Mouse (Mus musculus): ENCODE data around the gene Egfr.
A peak's percentile ranks its signal among the peaks of the same experiment; 100 is the strongest.

Egfr gene

DNA sequence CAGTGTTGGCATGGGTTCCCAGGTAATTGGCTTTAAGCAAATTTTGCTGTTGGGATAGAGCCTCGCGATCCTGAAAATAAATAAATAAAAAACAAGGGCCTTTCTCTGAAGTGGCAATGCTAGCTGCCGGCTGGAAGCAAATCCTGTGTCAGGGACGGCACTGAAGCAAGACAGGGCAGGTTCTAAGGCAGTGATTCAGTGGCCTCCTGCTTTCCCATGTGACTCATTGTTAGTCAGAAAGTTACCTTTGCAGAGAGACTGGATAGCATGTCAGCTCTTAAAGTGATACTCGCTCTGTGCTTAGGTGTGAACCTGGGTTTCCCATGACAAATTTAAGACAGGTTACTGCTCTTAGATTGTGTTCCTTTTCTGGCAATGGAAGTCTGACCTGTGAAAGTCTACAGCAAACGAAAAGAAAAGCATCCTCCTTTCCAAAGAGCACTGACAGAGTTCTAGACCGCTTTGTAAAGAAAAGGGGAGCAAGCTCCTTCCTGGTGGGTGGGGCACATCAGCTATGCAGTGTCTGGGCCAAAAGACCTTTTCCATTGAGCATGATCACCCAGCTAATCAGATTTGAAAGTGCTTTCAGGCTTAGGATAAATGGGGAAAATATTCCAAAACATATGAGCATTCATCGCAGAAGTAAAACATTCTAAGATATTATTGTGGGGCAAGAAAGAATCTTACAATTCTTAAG, 78.7 kb downstream of the Egfr start:
- no peak for DNase-seq

DNA sequence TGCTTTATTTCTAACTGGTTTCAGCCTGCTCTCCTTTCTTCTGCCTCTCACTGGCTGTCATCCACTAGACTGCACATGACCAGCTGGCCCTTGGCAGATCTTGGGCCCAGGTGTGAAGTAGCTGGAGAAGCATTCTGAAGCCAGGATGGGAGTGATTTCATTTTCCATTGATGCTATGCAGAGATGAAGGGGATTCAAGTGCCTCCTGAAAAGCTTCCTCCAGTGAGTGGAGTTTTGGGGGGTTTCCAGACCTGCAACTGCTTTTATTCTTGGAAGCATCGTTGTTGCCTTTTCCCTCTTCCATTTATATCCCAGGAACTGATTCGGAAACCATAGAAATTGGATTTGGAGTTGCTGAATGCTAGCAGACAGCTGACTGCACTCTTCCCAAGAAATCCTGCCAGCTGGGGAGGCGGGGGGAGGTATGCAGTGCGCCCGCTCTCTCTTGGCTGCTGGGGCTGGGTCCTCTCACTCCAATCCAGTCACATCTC, 80.0 kb downstream of the Egfr start:
- DNase-seq: no peak

DNA sequence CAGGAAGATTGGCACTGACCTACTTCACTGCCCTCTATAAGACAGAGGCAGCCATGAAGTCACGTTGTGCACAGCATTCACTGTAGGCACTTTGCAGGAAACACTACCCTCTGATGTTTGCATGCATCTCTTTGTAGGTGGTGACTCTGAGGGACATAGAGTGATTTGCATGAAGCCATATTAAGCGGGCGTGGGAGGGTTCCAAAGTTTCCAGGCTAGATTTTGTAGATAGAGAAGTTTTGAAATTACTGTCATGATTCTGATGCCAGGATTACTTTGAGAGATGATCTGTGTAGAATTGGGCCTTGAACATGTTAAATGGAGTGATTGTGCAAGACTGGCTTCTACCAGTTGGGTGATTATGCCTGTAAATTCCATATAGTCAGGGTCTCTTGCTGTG, 86.8 kb downstream of the Egfr start:
- no peak for DNase-seq

DNA sequence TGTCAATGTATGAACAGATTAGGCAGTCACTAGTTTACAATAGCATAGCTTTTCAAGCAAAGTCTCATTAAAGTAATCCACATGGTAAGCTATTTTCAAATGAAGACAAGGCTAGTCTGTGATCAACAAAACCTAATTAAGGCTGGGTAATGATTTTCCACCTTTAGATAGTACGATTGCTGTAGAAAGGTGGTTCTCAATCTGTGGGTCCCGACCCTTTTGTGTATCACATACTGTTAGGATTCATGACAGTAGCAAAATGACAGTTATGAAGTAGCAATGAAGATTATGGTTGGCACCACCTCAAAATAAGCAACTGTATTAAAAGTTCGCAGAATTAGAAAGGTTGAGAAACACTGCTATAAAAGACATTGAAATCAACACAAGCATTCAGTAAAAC, 90.9 kb downstream of the Egfr start:
- no peak for DNase-seq

DNA sequence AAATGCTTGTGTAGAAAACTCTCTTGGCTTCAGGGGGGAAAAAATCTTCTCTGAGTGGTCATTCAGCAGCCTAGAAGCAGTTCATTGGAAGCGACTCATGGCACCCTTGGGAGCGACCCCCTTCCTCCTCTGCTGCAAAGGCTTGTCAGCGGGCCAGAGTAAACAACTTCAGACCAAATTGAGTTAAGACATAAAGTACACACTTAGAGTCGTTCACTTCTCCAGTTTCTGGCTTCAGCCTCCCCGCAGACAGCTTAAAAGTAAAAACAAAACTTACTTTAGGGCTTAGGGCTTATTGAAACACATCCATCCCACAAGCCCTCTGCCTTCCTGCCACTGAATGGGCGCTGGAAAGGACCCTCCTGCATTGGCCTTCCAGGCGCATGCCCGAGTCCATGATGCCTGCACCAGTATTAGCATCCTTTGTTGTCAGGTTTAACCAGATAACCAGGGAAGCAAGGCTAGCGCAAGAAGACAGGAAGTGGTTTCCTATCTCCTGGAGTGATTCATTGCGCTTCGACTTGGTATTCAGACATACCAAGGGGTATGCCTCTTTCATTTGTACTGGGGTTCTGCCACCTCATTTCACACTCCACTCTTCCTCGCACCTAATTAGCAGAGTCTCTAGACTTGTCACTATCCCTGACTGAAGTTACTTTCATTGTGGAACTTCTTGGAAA, 92.0 kb downstream of the Egfr start:
- peak; percentile 78 for DNase-seq

DNA sequence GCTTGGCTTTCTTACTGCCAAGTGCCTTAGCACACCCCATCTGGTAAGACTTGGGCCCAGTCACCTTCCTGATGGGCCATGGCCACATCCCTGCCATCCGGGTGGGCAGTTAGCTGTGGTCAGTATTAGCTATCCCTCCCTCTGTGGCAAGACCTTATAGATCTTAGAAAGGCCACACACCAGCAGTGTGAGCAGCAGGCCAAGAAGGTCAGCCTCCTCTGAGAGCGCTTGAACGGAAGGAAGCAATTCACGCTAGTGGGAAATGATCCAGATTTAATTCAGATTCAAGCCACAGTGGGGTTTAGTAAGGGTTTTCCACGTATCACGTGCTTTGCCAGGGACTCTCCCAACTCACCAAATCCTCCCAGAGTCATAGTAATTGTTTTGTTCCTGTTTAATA, 96.9 kb downstream of the Egfr start:
- DNase-seq: no peak

DNA sequence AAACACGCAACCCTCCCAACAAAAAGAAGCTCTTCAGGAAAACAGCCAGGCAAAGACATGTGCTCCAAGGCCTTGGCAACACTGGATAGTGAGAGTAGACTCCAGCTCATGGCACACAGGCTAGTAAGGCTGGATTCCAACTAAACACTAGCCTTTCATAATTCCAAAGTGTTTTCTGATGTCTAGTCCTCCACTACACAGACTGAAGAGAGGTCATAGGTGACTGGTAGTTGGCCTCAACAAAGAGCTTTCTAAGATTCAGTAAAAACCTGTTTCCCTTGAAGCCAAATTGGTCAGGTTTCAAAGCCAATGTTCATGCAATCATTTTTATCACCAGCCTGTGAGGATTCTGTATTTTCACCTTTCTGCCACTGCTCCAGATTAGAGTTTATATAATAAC, 99.4 kb downstream of the Egfr start:
- no peak for DNase-seq

DNA sequence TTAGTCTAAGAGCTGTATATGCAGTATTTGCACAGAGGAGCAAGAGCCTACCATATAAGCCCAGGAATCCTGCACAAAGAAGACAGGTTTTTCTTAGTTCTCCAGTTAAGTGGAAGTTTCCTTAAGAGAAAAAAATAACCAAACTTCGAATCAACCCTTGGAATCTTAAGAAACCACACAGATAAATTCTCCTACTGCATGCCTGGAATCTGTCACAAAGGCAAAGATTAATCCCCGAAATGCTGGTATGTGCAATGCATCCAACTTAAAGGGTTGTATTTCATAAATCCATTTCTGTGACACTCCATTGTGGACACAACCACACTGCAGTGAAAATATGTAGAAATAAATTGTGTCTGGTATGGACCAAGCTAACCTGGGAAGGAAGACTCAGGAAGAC, 102.1 kb downstream of the Egfr start:
- DNase-seq: no peak

DNA sequence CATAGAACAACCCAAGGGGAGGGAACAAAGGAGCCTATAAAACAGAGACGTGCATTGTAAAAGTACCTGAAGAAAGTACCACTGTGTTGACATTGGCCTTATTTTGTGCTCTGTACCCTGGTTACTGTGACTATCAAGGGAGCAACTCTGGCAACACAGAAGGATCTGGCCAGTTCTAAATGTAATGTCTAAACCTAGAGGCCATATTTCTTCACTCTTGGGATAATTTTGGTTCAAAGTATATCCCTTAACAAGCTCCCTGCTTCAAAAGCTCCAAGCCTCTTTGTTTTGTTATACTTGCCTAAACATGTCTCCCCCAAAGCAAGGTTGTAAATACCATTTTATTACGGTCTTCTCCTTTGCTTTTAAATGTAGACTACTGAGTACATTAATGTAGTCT, 105.3 kb downstream of the Egfr start:
- DNase-seq: no peak

DNA sequence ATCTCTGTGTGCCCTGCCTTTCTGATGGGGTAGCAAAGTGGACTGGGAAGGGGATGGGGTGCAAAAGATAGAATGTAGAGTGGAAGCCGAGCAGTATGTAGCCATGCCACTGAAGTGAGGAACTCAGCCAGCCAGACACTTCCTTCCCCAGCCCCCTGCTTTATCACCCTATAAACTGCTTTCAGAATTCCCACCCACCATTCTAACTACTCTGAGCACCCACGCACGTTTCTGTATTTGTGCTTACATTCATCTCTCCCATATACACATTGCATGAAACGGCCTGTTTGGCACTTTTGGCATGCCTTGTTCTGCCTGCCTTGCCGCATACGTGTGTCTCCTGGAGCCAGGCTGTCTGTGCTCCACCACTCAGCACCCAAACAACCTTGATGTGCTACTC, 109.0 kb downstream of the Egfr start:
- DNase-seq: no peak

DNA sequence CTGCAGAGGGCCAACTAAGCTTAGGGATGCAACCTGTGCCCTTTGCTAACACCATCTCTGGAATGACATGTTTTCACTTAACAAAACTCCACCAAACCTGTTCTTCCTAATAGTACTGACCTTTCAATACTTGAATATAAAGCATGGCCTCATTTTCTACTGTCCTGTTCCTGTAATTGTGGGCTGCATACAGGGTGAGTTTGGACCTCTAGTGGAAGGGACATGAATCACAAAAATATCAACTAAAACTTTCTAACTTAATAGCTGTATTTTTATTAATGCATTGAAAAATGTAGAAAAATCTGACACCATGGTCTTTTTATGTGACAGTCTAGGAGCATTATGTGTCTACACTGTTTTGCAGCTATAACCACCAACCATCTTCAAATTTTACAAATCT, 111.5 kb downstream of the Egfr start:
- no peak for DNase-seq

DNA sequence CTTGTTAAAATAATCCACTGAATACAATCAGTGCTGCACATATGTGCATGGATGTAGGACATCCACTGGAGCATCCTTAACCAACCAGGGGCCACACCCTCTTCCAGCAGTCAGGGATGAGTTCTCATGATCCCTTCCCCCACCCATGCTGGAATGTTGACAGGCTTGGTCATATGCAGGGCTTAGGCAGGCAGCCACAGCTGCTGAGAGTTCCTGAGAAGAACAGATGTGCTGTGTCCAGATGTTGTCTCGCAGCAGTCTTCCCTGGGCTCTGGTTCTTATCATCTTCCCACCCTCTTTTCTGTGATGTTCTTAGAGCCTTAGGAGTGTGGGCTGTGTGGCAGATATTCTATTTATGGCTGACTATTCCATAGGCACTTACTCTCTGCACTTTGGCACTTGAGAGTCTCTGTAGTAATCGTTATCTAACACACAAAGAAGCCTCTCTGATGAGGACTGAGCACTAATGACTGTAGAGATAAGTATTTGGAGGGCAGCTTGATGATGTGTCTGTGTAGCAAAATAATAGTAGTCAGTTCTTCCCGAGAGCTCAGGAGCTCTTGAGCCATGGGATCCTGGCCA, 113.1 kb downstream of the Egfr start:
- no peak for DNase-seq

DNA sequence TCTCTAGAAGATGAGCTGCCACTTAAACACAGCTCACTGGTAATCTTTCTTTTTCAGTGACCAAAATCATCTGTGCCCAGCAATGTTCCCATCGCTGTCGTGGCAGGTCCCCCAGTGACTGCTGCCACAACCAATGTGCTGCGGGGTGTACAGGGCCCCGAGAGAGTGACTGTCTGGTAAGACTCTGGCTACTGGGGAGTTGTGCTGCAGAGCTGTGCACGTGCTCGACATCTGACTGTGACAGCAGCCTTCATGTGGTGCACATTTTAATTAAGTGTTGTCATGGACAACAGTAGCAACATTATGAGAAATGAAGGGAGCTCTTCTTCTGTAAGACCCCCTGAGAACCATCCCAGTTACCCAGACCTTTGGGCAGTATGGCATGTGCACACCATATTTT, 116.0 kb downstream of the Egfr start:
- DNase-seq: no peak

DNA sequence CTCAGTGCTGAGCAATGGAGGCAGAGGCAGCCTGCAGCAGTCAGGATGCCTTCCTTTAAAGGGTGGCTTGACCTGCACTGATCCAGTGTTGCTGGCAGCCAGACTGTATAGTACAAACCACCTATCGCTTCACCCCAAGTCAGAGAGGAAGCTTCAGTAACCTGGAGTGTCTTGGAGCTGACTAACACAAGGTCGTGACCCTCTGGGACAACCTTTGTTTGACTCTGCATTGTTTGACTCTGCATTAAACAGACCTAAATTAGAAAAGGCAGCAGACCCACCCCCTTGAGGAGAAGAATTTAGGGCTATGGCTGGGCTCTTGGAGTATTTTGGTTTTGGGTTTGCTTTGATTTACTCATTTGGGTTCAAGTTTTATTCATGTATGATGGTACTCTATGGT, 117.5 kb downstream of the Egfr start:
- no peak for DNase-seq

DNA sequence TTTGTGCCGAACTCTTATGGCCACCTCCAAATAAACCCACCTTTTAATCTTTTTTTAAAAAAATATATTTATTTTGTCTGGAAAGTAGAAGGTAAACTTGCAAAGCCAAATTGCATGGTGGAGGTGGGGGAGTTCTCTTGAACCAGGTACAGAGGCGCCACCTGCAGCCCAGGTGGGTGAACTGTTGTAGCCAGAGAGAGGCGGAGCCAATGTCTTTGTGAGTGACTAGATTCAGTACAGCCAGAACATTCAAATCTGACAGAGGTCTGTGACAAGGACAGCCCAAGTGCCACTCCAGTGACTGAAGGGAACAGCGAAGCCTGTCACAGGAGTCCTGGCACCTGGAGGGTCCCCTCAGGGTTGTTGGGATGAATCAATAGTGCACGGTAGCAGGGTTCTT, 119.1 kb downstream of the Egfr start:
- peak; percentile 81 for DNase-seq

DNA sequence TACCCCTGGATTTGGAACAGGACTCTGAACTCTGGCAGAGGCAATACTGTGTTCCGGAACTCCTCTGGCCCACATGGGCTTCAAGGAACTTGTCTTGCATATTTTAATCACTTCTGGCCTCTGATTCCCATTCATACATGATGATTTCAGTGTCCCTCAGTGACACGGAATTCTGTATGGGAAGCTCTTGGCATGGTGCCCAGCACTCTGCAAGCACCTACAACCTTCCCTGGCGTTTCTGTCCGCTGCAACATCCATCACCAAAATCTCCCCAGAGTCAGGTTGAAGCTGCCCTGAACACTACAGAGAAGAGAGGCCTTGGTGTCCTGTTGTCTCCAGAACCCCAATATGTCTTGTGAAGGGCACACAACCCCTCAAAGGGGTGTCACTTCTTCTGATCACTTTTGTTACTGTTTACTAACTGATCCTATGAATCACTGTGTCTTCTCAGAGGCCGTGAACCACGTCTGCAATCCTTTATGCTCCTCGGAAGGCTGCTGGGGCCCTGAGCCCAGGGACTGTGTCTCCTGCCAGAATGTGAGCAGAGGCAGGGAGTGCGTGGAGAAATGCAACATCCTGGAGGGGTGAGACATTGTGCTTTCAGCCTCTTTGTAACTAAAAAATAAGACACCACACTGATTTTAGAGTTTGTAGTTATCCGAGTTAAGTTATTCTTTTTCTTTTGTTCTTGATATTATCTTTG, 125.8 kb downstream of the Egfr start:
- DNase-seq: peak; percentile 51

DNA sequence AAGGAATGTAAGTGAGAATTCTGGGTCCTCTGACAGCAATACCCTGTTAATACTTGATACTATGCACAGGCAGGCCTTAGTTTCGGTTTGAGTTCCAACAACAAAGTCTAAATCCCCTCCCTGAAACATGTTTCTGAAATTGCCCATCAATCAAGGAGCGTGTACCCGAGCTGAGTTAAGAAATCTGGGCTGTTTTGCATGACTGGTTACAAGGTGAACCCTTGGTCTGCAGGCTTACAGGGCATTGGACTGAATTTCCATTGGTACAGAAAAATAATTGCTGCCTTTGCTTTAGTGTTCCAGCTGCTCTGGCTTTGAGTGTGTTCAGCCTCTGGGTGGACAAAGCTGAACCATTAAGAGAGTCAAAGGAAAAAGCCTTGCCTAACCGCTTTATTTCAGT, 129.9 kb downstream of the Egfr start:
- peak; percentile 39 for DNase-seq

DNA sequence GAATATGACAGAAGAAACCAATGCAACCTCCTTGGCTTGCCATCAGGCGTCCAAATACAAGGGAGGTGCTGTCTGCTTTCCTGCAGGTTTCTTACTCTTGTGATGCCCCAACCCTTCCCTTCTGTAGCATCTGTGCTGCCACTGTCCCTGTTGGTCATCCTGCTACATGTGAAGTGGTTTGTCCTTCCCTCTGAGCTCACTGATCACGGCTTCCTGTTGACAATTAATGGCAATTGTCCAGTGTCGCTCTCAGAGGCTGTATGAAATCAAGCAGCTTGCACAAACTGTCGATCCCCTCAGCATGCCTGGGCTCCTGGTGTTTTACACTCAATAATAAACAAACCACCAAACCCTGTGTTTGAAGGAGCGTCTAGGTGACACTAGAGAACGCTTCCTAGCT, 134.1 kb downstream of the Egfr start:
- no peak for DNase-seq

DNA sequence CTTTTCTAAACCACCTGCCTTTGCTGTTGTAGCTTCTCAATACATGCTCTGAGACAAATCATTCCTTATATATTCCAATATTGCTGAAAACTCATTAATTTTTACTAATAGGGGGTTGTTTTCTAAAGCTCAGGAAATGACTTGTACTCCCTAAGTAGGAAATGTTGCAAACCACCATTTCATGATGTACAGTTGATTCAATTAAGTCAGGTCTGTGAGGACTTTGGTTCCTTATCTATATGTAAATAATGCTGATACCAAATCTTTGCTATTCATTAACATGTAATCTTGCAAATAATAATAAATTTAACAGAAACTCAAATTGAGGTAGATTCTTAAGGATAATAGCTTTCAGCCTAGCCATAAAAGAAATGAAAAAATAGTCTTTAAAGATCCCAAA, 136.1 kb downstream of the Egfr start:
- DNase-seq: no peak

DNA sequence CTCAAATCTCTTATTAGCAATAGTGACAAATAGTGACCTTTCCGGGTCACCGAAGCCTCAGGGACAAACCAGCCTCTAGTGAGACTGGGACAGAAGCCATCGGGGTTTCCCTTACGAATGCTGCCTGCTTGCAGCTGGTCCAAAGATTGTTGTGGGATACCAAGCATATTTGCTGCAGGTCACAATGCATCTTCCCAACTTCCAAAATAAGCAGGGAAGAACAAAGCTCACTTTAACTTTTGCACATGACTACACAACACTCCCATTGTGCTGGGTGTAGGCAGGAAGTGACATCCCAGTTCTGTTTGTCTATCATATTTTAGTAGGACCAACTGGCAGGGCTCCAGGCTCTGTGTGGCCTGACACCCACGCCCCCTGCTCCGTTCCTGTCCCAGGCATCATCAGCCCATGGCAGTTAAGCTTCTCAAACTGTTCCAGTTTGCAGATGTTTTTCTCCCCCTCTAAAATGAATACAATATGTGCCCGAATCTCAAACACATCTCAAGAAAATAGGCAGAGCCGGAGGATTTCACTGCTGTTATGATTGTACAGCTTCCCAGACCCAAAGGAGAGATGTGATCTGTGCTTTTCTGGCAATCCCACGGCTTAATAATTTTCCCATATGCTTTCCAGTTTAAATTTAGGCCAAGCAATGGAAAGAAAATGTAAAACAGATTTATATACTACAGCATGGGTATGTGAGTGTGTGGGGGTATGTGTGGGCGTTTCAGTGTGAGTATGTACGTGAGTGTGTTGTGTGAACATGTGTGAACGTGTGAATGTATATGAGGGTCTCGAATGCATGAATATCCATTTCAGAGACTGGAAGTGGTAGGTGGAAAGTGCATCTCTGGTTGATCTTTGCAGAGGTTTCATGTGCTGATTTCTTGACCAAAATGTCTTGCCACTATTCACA, 143.7 kb downstream of the Egfr start:
- peak; percentile 75 for DNase-seq

DNA sequence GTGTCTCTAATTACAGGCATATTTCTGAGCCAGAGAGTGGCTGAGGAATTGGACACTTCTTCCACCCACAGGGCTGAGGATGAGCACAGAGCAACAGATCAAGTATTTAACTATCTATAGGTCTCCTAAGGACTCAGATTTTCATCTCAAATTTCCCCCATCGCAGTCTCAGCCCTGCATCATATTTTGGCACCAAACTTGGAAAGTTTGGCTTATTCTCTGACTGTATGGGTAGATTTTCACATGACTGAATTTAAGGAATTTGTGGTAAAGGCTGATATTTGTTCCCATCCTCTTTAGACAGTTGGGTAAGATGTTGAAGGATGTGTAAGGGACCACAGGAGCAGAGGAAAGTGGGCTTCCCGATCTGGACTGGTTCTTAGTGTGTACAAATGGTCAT, 145.7 kb downstream of the Egfr start:
- no peak for DNase-seq

DNA sequence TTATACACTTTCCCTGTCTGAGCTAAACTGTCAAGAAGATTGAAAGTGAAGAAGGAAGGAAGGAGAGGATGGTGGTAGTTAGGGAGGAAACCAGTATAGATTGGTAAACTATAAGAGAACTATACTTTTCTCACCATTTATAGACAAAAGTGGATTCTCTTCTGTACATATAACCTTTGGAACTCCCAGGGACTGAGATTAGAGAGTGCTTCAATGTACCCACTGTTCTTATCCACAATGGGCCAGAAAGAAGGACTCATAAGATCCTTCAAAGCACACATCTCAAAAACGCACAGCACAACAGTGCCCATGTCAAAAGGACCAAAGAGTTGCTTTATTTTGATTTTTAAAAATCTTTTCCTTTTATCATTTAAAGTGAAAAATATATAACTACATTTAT, 148.2 kb downstream of the Egfr start:
- DNase-seq: no peak
